Mouse (Mus musculus) left cerebral cortex, postnatal 36 days (tissue): ENCODE measurements around the gene Abhd16a. TPM values are rescaled to one million over a fixed set of nuclear protein-coding genes. Genes with fewer than 3 reads are reported as not detected.

Source experiments
- DNase-seq, 2 experiments: peaks; one replicate each; pipeline ENCODE4 v3.0.0; 2021 to 2022; ENCODE audit warnings: low spot score in 2 of 2, mixed read lengths in 1 of 2
- intact Hi-C: fragments of 180-260 bp; cut with DNase I; formaldehyde crosslinking; loops from one replicate; pipeline ENCODE4 v1.15.1; 2025
- total RNA-seq, 2 experiments: library from RNA; stranded (reverse); gene quantifications; 2 replicates each; pipeline ENCODE4 v1.2.3; 2021

Abhd16a gene
- 100 to 1,000 TPM; 115 to 117 TPM for total RNA-seq

GRCm38 (mm10) chr17:35088825-35089644 lies at the start of gene Abhd16a:
Gene Abhd16a (plus strand): TSS chr17:35089263.
- intact Hi-C loops = no loop called here
- DNase-seq = peak; percentile 96

- no peak for DNase-seq
- intact Hi-C loops = no loop called here
Measured at GRCm38 (mm10) chr17:35043794-35044193, 45.3 kb upstream of the Abhd16a start.

GRCm38 (mm10) chr17:35044904-35045806 lies 43.9 kb upstream of the Abhd16a start:
- no peak for DNase-seq
- intact Hi-C loops = loop anchor here (1.0 kb wide), 1 partner anchor 11 kb away; no protein-coding TSS in a partner anchor

GRCm38 (mm10) chr17:35045807-35046680 lies 43.0 kb upstream of the Abhd16a start:
- intact Hi-C loops = loop anchor here (1.0 kb wide), 1 partner anchor 12 kb away; no protein-coding TSS in a partner anchor
- DNase-seq = no peak

GRCm38 (mm10) chr17:35046681-35047455 lies 42.2 kb upstream of the Abhd16a start, which contains the start of gene Msh5:
Gene Msh5 (minus strand): TSS chr17:35046745.
- peak; percentile 85 to 90 for DNase-seq
- intact Hi-C loops = no loop called here

- intact Hi-C loops = no loop called here
- DNase-seq = no peak
Measured at GRCm38 (mm10) chr17:35047688-35048087, 41.4 kb upstream of the Abhd16a start.

- DNase-seq = no peak
- intact Hi-C loops = no loop called here
Measured at GRCm38 (mm10) chr17:35048149-35048931, 40.7 kb upstream of the Abhd16a start.

- no peak for DNase-seq
- intact Hi-C loops = no loop called here
Measured at GRCm38 (mm10) chr17:35048932-35049440, 40.1 kb upstream of the Abhd16a start.

- no peak for DNase-seq
- intact Hi-C loops = no loop called here
Measured at GRCm38 (mm10) chr17:35049561-35050016, 39.5 kb upstream of the Abhd16a start, which contains the start of gene Clic1. Gene Clic1 (plus strand): TSS chr17:35049966.

GRCm38 (mm10) chr17:35050126-35050750 lies 38.8 kb upstream of the Abhd16a start:
- intact Hi-C loops = no loop called here
- DNase-seq = no peak

GRCm38 (mm10) chr17:35051156-35052086 lies 37.6 kb upstream of the Abhd16a start:
- intact Hi-C loops = no loop called here
- no peak for DNase-seq

GRCm38 (mm10) chr17:35052271-35052798 lies 36.7 kb upstream of the Abhd16a start:
- intact Hi-C loops = no loop called here
- no peak for DNase-seq

GRCm38 (mm10) chr17:35055691-35056495 lies 33.2 kb upstream of the Abhd16a start:
- intact Hi-C loops = no loop called here
- no peak for DNase-seq

- DNase-seq = no peak
- intact Hi-C loops = no loop called here
Measured at GRCm38 (mm10) chr17:35057090-35057489, 32.0 kb upstream of the Abhd16a start.

- intact Hi-C loops = loop anchor here (2.0 kb wide), 1 partner anchor 38 kb away; no protein-coding TSS in a partner anchor
- no peak for DNase-seq
Measured at GRCm38 (mm10) chr17:35058316-35058715, 30.7 kb upstream of the Abhd16a start.
